Mouse (Mus musculus): Measurements from ENCODE around the gene Kcnab1. TPM values are rescaled to one million over a fixed set of nuclear protein-coding genes. Genes with fewer than 3 reads are reported as not detected.

Gene Kcnab1
- polyA plus RNA-seq, 1 experiment from 2014 or later, result 1.6 TPM

- Histone ChIP-seq H3K4me2 (replicated peaks; ENCODE audit: low read depth) (no peak overlapping the region), H3K27ac (ENCODE audit: low read depth, low read length) (no peak overlapping the region), H3K9ac (ENCODE audit: low read depth, low read length) (no peak overlapping the region), H3K36me3 (ENCODE audit: control insufficient read depth, insufficient read depth) (no peaks in the 10 kb centered on the region), H3K4me3 (ENCODE audit: low read depth, low read length) (no peak overlapping the region), H3K9me3 (ENCODE audit: control insufficient read depth) (no peaks in the 10 kb centered on the region), H3K4me1 (replicated peaks; ENCODE audit: control insufficient read depth, insufficient read depth, low read length) (no peaks in the 10 kb centered on the region), H3K27me3 (replicated peaks; ENCODE audit: control insufficient read depth, insufficient read depth, low read length) (no peaks in the 10 kb centered on the region)
- TF ChIP-seq CTCF (IDR thresholded peaks at IDR 0.05; ENCODE audit: low read depth), result no peak
- no peak for ATAC-seq
- WGBS, result 27% methylated on average over 6 of the region's 6 CpGs
These were observed 246.3 kb downstream of the Kcnab1 start for GRCm38 (mm10) chr3:65355479-65355878.

GRCm38 (mm10) chr3:65358275-65358674 lies 249.1 kb downstream of the Kcnab1 start:
- no peak overlapping the region for H3K27ac ChIP-seq (ENCODE audit: low read depth, low read length)
- H3K4me3 ChIP-seq (ENCODE audit: low read depth, low read length), result no peak overlapping the region
- no peak for TF ChIP-seq CTCF (IDR thresholded peaks at IDR 0.05; ENCODE audit: low read depth)
- no peak overlapping the region for H3K4me2 ChIP-seq (replicated peaks; ENCODE audit: low read depth)
- H3K4me1 ChIP-seq (replicated peaks; ENCODE audit: control insufficient read depth, insufficient read depth, low read length), result no peaks in the 10 kb centered on the region
- no peaks in the 10 kb centered on the region for H3K9me3 ChIP-seq (ENCODE audit: control insufficient read depth)
- H3K27me3 ChIP-seq (replicated peaks; ENCODE audit: control insufficient read depth, insufficient read depth, low read length), result no peaks in the 10 kb centered on the region
- H3K9ac ChIP-seq (ENCODE audit: low read depth, low read length), result no peak overlapping the region
- no peaks in the 10 kb centered on the region for H3K36me3 ChIP-seq (ENCODE audit: control insufficient read depth, insufficient read depth)
- WGBS, result 64% methylated on average over 2 of the region's 2 CpGs
- no peak for ATAC-seq

- H3K4me3 ChIP-seq (ENCODE audit: low read depth, low read length), result no peak overlapping the region
- H3K27ac ChIP-seq (ENCODE audit: low read depth, low read length), result no peak overlapping the region
- H3K27me3 ChIP-seq (replicated peaks; ENCODE audit: control insufficient read depth, insufficient read depth, low read length), result no peaks in the 10 kb centered on the region
- no peak overlapping the region for H3K9ac ChIP-seq (ENCODE audit: low read depth, low read length)
- no peaks in the 10 kb centered on the region for H3K9me3 ChIP-seq (ENCODE audit: control insufficient read depth)
- H3K4me2 ChIP-seq (replicated peaks; ENCODE audit: low read depth), result no peak overlapping the region
- WGBS, result 95% methylated on average over 2 of the region's 2 CpGs
- TF ChIP-seq CTCF (IDR thresholded peaks at IDR 0.05; ENCODE audit: low read depth), result no peak
- ATAC-seq, result no peak
- no peaks in the 10 kb centered on the region for H3K36me3 ChIP-seq (ENCODE audit: control insufficient read depth, insufficient read depth)
- no peaks in the 10 kb centered on the region for H3K4me1 ChIP-seq (replicated peaks; ENCODE audit: control insufficient read depth, insufficient read depth, low read length)
These were observed 249.7 kb downstream of the Kcnab1 start for GRCm38 (mm10) chr3:65358841-65359240.

- no peaks in the 10 kb centered on the region for H3K36me3 ChIP-seq (ENCODE audit: control insufficient read depth, insufficient read depth)
- no peaks in the 10 kb centered on the region for H3K4me1 ChIP-seq (replicated peaks; ENCODE audit: control insufficient read depth, insufficient read depth, low read length)
- H3K27me3 ChIP-seq (replicated peaks; ENCODE audit: control insufficient read depth, insufficient read depth, low read length), result no peaks in the 10 kb centered on the region
- no peak overlapping the region for H3K4me2 ChIP-seq (replicated peaks; ENCODE audit: low read depth)
- 0 out of 2 replicates have a peak, but pooled peaks have one; percentile 1 for TF ChIP-seq CTCF (IDR thresholded peaks at IDR 0.05; ENCODE audit: low read depth)
- WGBS, result 39% methylated on average over 8 of the region's 8 CpGs
- H3K4me3 ChIP-seq (ENCODE audit: low read depth, low read length), result no peak overlapping the region
- no peak overlapping the region for H3K9ac ChIP-seq (ENCODE audit: low read depth, low read length)
- ATAC-seq, result no peak
- H3K27ac ChIP-seq (ENCODE audit: low read depth, low read length), result no peak overlapping the region
- no peaks in the 10 kb centered on the region for H3K9me3 ChIP-seq (ENCODE audit: control insufficient read depth)
These were observed 251.2 kb downstream of the Kcnab1 start for GRCm38 (mm10) chr3:65360163-65360969.

GRCm38 (mm10) chr3:65363438-65363837 lies 254.3 kb downstream of the Kcnab1 start:
- Histone ChIP-seq H3K36me3 (ENCODE audit: control insufficient read depth, insufficient read depth) (peaks cover 6% of the 10 kb centered on the region; the same call in 1 of the 2 replicates), H3K9ac (ENCODE audit: low read depth, low read length) (no peak overlapping the region), H3K4me3 (ENCODE audit: low read depth, low read length) (no peak overlapping the region), H3K27ac (ENCODE audit: low read depth, low read length) (no peak overlapping the region), H3K9me3 (ENCODE audit: control insufficient read depth) (no peaks in the 10 kb centered on the region), H3K4me2 (replicated peaks; ENCODE audit: low read depth) (no peak overlapping the region), H3K4me1 (replicated peaks; ENCODE audit: control insufficient read depth, insufficient read depth, low read length) (no peaks in the 10 kb centered on the region), H3K27me3 (replicated peaks; ENCODE audit: control insufficient read depth, insufficient read depth, low read length) (no peaks in the 10 kb centered on the region)
- TF ChIP-seq CTCF (IDR thresholded peaks at IDR 0.05; ENCODE audit: low read depth), result no peak
- WGBS, result 85% methylated on average over 1 of the region's 1 CpGs
- ATAC-seq, result no peak

GRCm38 (mm10) chr3:65365184-65365583 lies 256.0 kb downstream of the Kcnab1 start:
- no peaks in the 10 kb centered on the region for H3K27me3 ChIP-seq (replicated peaks; ENCODE audit: control insufficient read depth, insufficient read depth, low read length)
- H3K4me3 ChIP-seq (ENCODE audit: low read depth, low read length), result no peak overlapping the region
- H3K9me3 ChIP-seq (ENCODE audit: control insufficient read depth), result no peaks in the 10 kb centered on the region
- H3K36me3 ChIP-seq (ENCODE audit: control insufficient read depth, insufficient read depth), result peaks cover 6% of the 10 kb centered on the region; the same call in 1 of the 2 replicates
- H3K9ac ChIP-seq (ENCODE audit: low read depth, low read length), result no peak overlapping the region
- no peak for TF ChIP-seq CTCF (IDR thresholded peaks at IDR 0.05; ENCODE audit: low read depth)
- WGBS, result 82% methylated on average over 6 of the region's 6 CpGs
- ATAC-seq, result no peak
- no peaks in the 10 kb centered on the region for H3K4me1 ChIP-seq (replicated peaks; ENCODE audit: control insufficient read depth, insufficient read depth, low read length)
- no peak overlapping the region for H3K4me2 ChIP-seq (replicated peaks; ENCODE audit: low read depth)
- no peak overlapping the region for H3K27ac ChIP-seq (ENCODE audit: low read depth, low read length)

All from intestine, postnatal 0 days (tissue).